Mouse (Mus musculus): ENCODE data around the gene Kcnip4. TPM values are rescaled to one million over a fixed set of nuclear protein-coding genes. Genes with fewer than 3 reads are reported as not detected.

Kcnip4 gene
- polyA plus RNA-seq, 1 experiment from 2014 or later, result 2.9 TPM

- Histone ChIP-seq H3K9ac (no peak overlapping the region), H3K4me3 (no peak overlapping the region), H3K4me1 (no peaks in the 10 kb centered on the region), H3K36me3 (no peaks in the 10 kb centered on the region), H3K27me3 (no peaks in the 10 kb centered on the region), H3K9me3 (no peaks in the 10 kb centered on the region), H3K4me2 (no peak overlapping the region), H3K27ac (no peak overlapping the region)
- WGBS, result 64% methylated on average over 4 of the region's 4 CpGs
- ATAC-seq (ENCODE audit: insufficient number of reproducible peaks, low FRiP score, low TSS enrichment, low read depth), result no peak
Measured at GRCm38 (mm10) chr5:49201164-49201756, 323.4 kb downstream of the Kcnip4 start.

GRCm38 (mm10) chr5:49188236-49188635 is 336.5 kb downstream of the Kcnip4 start:
- Histone ChIP-seq H3K4me2 (no peak overlapping the region), H3K4me3 (no peak overlapping the region), H3K9me3 (no peaks in the 10 kb centered on the region), H3K4me1 (no peaks in the 10 kb centered on the region), H3K27me3 (no peaks in the 10 kb centered on the region), H3K36me3 (no peaks in the 10 kb centered on the region), H3K27ac (no peak overlapping the region), H3K9ac (no peak overlapping the region)
- no peak for ATAC-seq (ENCODE audit: insufficient number of reproducible peaks, low FRiP score, low TSS enrichment, low read depth)
- WGBS, result 80% methylated on average over 1 of the region's 1 CpGs

- WGBS, result 62% methylated on average over 2 of the region's 2 CpGs
- Histone ChIP-seq H3K4me2 (no peak overlapping the region), H3K4me3 (no peak overlapping the region), H3K9ac (no peak overlapping the region), H3K36me3 (no peaks in the 10 kb centered on the region), H3K27ac (no peak overlapping the region), H3K27me3 (no peaks in the 10 kb centered on the region), H3K4me1 (no peaks in the 10 kb centered on the region), H3K9me3 (no peaks in the 10 kb centered on the region)
- no peak for ATAC-seq (ENCODE audit: insufficient number of reproducible peaks, low FRiP score, low TSS enrichment, low read depth)
Measured at GRCm38 (mm10) chr5:49150116-49150811, 374.4 kb downstream of the Kcnip4 start.

- no peak for ATAC-seq (ENCODE audit: insufficient number of reproducible peaks, low FRiP score, low TSS enrichment, low read depth)
- Histone ChIP-seq H3K9ac (no peak overlapping the region), H3K4me1 (no peaks in the 10 kb centered on the region), H3K4me3 (no peak overlapping the region), H3K36me3 (no peaks in the 10 kb centered on the region), H3K4me2 (no peak overlapping the region), H3K9me3 (no peaks in the 10 kb centered on the region), H3K27ac (no peak overlapping the region), H3K27me3 (no peaks in the 10 kb centered on the region)
- 78% methylated on average over 2 of the region's 2 CpGs for WGBS
Measured at GRCm38 (mm10) chr5:49149684-49150083, 375.0 kb downstream of the Kcnip4 start.

GRCm38 (mm10) chr5:49095432-49095831 is 429.3 kb downstream of the Kcnip4 start:
- Histone ChIP-seq H3K9me3 (no peaks in the 10 kb centered on the region), H3K4me1 (no peaks in the 10 kb centered on the region), H3K4me2 (no peak overlapping the region), H3K27me3 (no peaks in the 10 kb centered on the region), H3K27ac (no peak overlapping the region), H3K4me3 (no peak overlapping the region), H3K9ac (no peak overlapping the region), H3K36me3 (no peaks in the 10 kb centered on the region)
- WGBS, result 82% methylated on average over 5 of the region's 5 CpGs
- ATAC-seq (ENCODE audit: insufficient number of reproducible peaks, low FRiP score, low TSS enrichment, low read depth), result no peak

- WGBS, result 68% methylated on average over 2 of the region's 2 CpGs
- Histone ChIP-seq H3K36me3 (no peaks in the 10 kb centered on the region), H3K4me2 (no peak overlapping the region), H3K4me1 (no peaks in the 10 kb centered on the region), H3K27ac (no peak overlapping the region), H3K9ac (no peak overlapping the region), H3K9me3 (no peaks in the 10 kb centered on the region), H3K27me3 (no peaks in the 10 kb centered on the region), H3K4me3 (no peak overlapping the region)
- ATAC-seq (ENCODE audit: insufficient number of reproducible peaks, low FRiP score, low TSS enrichment, low read depth), result no peak
Measured at GRCm38 (mm10) chr5:49094945-49095344, 429.8 kb downstream of the Kcnip4 start.

- ATAC-seq (ENCODE audit: insufficient number of reproducible peaks, low FRiP score, low TSS enrichment, low read depth), result no peak
- Histone ChIP-seq H3K9me3 (no peaks in the 10 kb centered on the region), H3K36me3 (no peaks in the 10 kb centered on the region), H3K4me2 (no peak overlapping the region), H3K9ac (no peak overlapping the region), H3K4me1 (no peaks in the 10 kb centered on the region), H3K27ac (no peak overlapping the region), H3K4me3 (no peak overlapping the region), H3K27me3 (no peaks in the 10 kb centered on the region)
- WGBS, result 78% methylated on average over 3 of the region's 3 CpGs
Measured at GRCm38 (mm10) chr5:49094306-49094705, 430.4 kb downstream of the Kcnip4 start.

- 8% methylated on average over 6 of the region's 6 CpGs for WGBS
- no peak overlapping the region for H3K4me2 ChIP-seq
- ATAC-seq (ENCODE audit: insufficient number of reproducible peaks, low FRiP score, low TSS enrichment, low read depth), result no peak
Measured at GRCm38 (mm10) chr5:49090122-49090680, 434.5 kb downstream of the Kcnip4 start.

GRCm38 (mm10) chr5:49065646-49066045 is 459.1 kb downstream of the Kcnip4 start:
- Histone ChIP-seq H3K9ac (no peak overlapping the region), H3K27me3 (no peaks in the 10 kb centered on the region), H3K9me3 (no peaks in the 10 kb centered on the region), H3K4me2 (no peak overlapping the region), H3K27ac (no peak overlapping the region), H3K4me1 (no peaks in the 10 kb centered on the region), H3K4me3 (no peak overlapping the region), H3K36me3 (no peaks in the 10 kb centered on the region)
- ATAC-seq (ENCODE audit: insufficient number of reproducible peaks, low FRiP score, low TSS enrichment, low read depth), result no peak
- WGBS, result 29% methylated on average over 1 of the region's 1 CpGs

More at GRCm38 (mm10) chr5:49090122-49090680, 434.5 kb downstream of the Kcnip4 start:
- Histone ChIP-seq H3K27me3 (no peaks in the 10 kb centered on the region), H3K4me3 (no peak overlapping the region), H3K9me3 (no peaks in the 10 kb centered on the region), H3K4me1 (no peaks in the 10 kb centered on the region), H3K27ac (no peak overlapping the region), H3K9ac (no peak overlapping the region), H3K36me3 (no peaks in the 10 kb centered on the region)

GRCm38 (mm10) chr5:49058926-49059325 is 465.8 kb downstream of the Kcnip4 start:
- Histone ChIP-seq H3K4me2 (no peak overlapping the region), H3K36me3 (no peaks in the 10 kb centered on the region), H3K4me3 (no peak overlapping the region), H3K27me3 (no peaks in the 10 kb centered on the region), H3K9me3 (no peaks in the 10 kb centered on the region), H3K9ac (no peak overlapping the region), H3K4me1 (no peaks in the 10 kb centered on the region), H3K27ac (no peak overlapping the region)
- ATAC-seq (ENCODE audit: insufficient number of reproducible peaks, low FRiP score, low TSS enrichment, low read depth), result no peak

- H3K27ac ChIP-seq, result no peak overlapping the region
- H3K4me1 ChIP-seq, result no peaks in the 10 kb centered on the region
- no peaks in the 10 kb centered on the region for H3K9me3 ChIP-seq
- 80% methylated on average over 4 of the region's 4 CpGs for WGBS
- no peaks in the 10 kb centered on the region for H3K27me3 ChIP-seq
- no peak overlapping the region for H3K4me2 ChIP-seq
- H3K4me3 ChIP-seq, result no peak overlapping the region
- ATAC-seq (ENCODE audit: insufficient number of reproducible peaks, low FRiP score, low TSS enrichment, low read depth), result no peak
- H3K9ac ChIP-seq, result no peak overlapping the region
- H3K36me3 ChIP-seq, result no peaks in the 10 kb centered on the region
Measured at GRCm38 (mm10) chr5:49057636-49058340, 466.9 kb downstream of the Kcnip4 start.

- no peak overlapping the region for H3K9ac ChIP-seq
- H3K36me3 ChIP-seq, result no peaks in the 10 kb centered on the region
- no peak overlapping the region for H3K4me2 ChIP-seq
- H3K27me3 ChIP-seq, result no peaks in the 10 kb centered on the region
- no peaks in the 10 kb centered on the region for H3K9me3 ChIP-seq
- no peaks in the 10 kb centered on the region for H3K4me1 ChIP-seq
- ATAC-seq (ENCODE audit: insufficient number of reproducible peaks, low FRiP score, low TSS enrichment, low read depth), result no peak
- 83% methylated on average over 1 of the region's 1 CpGs for WGBS
- H3K27ac ChIP-seq, result no peak overlapping the region
- H3K4me3 ChIP-seq, result no peak overlapping the region
Measured at GRCm38 (mm10) chr5:49047960-49048359, 476.7 kb downstream of the Kcnip4 start.

All from limb, embryonic 15.5 days (tissue).